Mouse (Mus musculus) erythroblast, embryonic 14.5 days (primary cell): ENCODE results near the gene Tmem140.

Experiments
- GATA1 ChIP-seq: IDR thresholded peaks from 2 replicates; pipeline ENCODE4 v1.6.1; 2012; ENCODE audit warnings: low read length, inconsistent platforms, mixed read lengths
- TAL1 ChIP-seq: IDR thresholded peaks from 3 replicates; pipeline ENCODE4 v1.6.1; 2012; ENCODE audit warnings: low read length, inconsistent platforms, mixed read lengths

DNA sequence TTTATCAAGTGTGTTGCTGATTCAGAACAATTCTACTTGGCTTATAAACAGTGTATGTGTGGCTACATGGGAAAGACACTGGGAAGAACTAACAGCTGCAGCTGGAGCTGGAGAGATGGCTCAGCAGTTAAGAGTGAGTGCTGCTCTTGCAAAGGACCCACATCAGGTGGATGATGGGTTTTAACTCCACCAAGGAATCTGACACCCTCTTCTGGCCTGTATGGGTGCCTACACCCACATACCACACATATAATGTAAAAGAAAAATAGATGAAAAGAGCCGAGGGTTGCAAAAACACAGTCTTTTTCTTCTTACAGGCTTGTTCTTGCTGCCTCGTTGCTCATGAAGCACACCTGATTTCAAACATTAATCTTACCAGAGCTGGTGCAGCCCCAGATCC lies 43.2 kb downstream of the Tmem140 start:
- TF ChIP-seq TAL1 (no peak), GATA1 (no peak)
